Mouse (Mus musculus) embryonic facial prominence, embryonic 13.5 days (tissue): ENCODE measurements around the gene C130074G19Rik. TPM values are rescaled to one million over a fixed set of nuclear protein-coding genes. Genes with fewer than 3 reads are reported as not detected.

Source experiments
- ATAC-seq: fragments of 200-750 bp; cut with Nextera tagmentation; 2 replicates; pipeline ENCODE4 v1.8.0; 2017; ENCODE audit warnings: low read depth; ENCODE audit not compliant: insufficient number of reproducible peaks, insufficient read depth, low FRiP score, low TSS enrichment
- H3K27ac ChIP-seq: fragments of 300-500 bp; sonication (generic); 2 replicates; pipeline ENCODE4 v1.5.1; 2015; ENCODE audit warnings: moderate library complexity, mild to moderate bottlenecking, inconsistent platforms
- H3K27me3 ChIP-seq: fragments of 300-500 bp; sonication (generic); 2 replicates; pipeline ENCODE4 v1.6.1; 2015; ENCODE audit warnings: mild to moderate bottlenecking, inconsistent platforms
- H3K36me3 ChIP-seq: fragments of 300-500 bp; sonication (generic); 2 replicates; pipeline ENCODE4 v1.6.1; 2015; ENCODE audit warnings: mild to moderate bottlenecking, inconsistent platforms
- H3K4me1 ChIP-seq: fragments of 300-500 bp; sonication (generic); 2 replicates; pipeline ENCODE4 v1.6.1; 2015; ENCODE audit warnings: inconsistent platforms
- H3K4me2 ChIP-seq: fragments of 300-500 bp; sonication (generic); 2 replicates; pipeline ENCODE4 v1.6.1; 2015; ENCODE audit warnings: moderate library complexity, mild to moderate bottlenecking, inconsistent platforms
- H3K4me3 ChIP-seq: fragments of 300-500 bp; sonication (generic); 2 replicates; pipeline ENCODE4 v1.5.1; 2015; ENCODE audit warnings: mild to moderate bottlenecking, inconsistent platforms
- H3K9ac ChIP-seq: fragments of 300-500 bp; sonication (generic); 2 replicates; pipeline ENCODE4 v1.6.1; 2015; ENCODE audit warnings: mild to moderate bottlenecking, inconsistent platforms
- H3K9me3 ChIP-seq: fragments of 300-500 bp; sonication (generic); 2 replicates; pipeline ENCODE4 v1.6.1; 2016; ENCODE audit warnings: inconsistent platforms
- WGBS: fragments of 180-500 bp; shearing (Covaris S2); methylation state at CpG from one replicate; pipeline ENCODE4 v1.1.7; 2015; ENCODE audit warnings: mixed read lengths; 5-methylcytosine and 5-hydroxymethylcytosine counted together
- polyA plus RNA-seq: library from polyadenylated mRNA; unstranded; fragments of >200 nt; fragmentation: Nextera tagmentation; extraction: Ambion mirVana; gene quantifications from 2 replicates; pipeline ENCODE4 v1.2.1, GENCODE M21; 2015

The C130074G19Rik gene
- polyA plus RNA-seq: 1.4 and 1.6 TPM in 2 replicates

DNA sequence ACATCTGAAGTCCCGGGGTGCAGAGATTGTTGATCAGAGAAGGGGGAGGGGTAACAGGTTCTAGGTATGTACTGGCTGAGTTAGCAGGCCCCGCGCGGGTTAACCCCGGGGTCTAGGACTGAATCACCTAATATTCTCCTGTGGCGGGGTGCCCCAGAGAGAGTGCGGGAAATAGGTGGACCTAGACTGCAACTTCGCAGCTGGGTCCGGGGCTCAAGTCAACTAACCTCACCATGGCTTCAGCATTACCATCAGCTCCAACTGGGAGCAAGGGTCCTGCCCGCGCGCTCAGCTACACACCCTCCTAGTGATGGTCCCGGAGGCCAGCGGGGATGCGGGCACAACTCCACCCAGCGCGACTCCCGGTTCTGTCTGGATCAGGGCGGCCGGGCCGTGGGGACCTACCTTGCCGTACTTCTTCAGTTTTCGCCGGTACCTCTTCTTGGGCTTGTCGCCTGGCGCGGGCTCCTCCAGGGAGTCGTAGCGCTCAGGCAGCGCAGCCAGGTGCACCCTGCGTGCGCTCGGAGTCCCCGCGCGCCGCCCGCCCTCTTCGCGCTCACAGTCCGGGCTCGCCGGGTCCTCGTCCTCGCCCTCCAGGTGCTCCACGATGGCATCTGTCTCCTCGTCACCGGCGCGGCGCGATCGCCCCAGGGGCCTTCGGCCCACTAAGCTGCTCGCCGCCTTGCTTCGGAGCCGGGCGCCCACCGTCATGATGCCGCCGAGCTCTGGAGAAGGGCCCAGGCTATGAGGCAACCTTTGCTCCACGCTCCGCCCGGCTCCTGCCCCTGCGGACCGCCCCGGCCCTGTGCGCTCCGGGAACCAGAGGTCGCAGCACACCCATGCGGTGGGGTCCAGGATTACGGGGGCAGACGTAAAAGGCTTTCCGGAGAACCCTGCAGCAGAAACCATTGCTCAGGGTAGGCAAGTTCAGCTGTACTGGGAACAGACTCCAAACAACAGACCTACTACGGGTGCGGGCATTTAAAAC, at the start of gene C130074G19Rik:
TSS of gene C130074G19Rik (minus strand) at position 938 of the 988 bp plus-strand sequence.
- Histone ChIP-seq H3K27me3 (peaks cover 52% of the 10 kb centered on the region), H3K4me1 (peaks cover 15% of the 10 kb centered on the region), H3K27ac (no peak within 1 kb of the TSS), H3K9ac (peak within 1 kb of the TSS; percentile 69), H3K9me3 (no peaks in the 10 kb centered on the region), H3K4me3 (peak within 1 kb of the TSS; percentile 49), H3K36me3 (no peaks in the 10 kb centered on the region), H3K4me2 (peak within 1 kb of the TSS; percentile 87)
- ATAC-seq: peak; percentile 48; the same call in 1 of the 2 replicates
- WGBS: 2% methylated on average over 77 of the region's 77 CpGs

- Histone ChIP-seq H3K36me3 (peaks cover 19% of the 10 kb centered on the region), H3K4me3 (no peak overlapping the region), H3K4me1 (0 out of 2 replicates have a peak, but pooled peaks cover 2% of the 10 kb centered on the region), H3K4me2 (no peak overlapping the region), H3K9ac (no peak overlapping the region), H3K27ac (no peak overlapping the region), H3K27me3 (no peaks in the 10 kb centered on the region), H3K9me3 (no peaks in the 10 kb centered on the region)
- ATAC-seq: no peak
- WGBS: 83% methylated on average over 6 of the region's 6 CpGs
These were observed 48.1 kb upstream of the C130074G19Rik start for GRCm38 (mm10) chr1:184931097-184931496.

GRCm38 (mm10) chr1:184928382-184928781, 45.4 kb upstream of the C130074G19Rik start:
- Histone ChIP-seq H3K27me3 (no peaks in the 10 kb centered on the region), H3K27ac (no peak overlapping the region), H3K4me3 (no peak overlapping the region), H3K9ac (no peak overlapping the region), H3K36me3 (peaks cover 23% of the 10 kb centered on the region), H3K9me3 (no peaks in the 10 kb centered on the region), H3K4me1 (no peaks in the 10 kb centered on the region), H3K4me2 (no peak overlapping the region)
- WGBS: 64% methylated on average over 1 of the region's 1 CpGs
- no peak for ATAC-seq

GRCm38 (mm10) chr1:184927911-184928310, 44.9 kb upstream of the C130074G19Rik start:
- no peak for ATAC-seq
- H3K36me3 ChIP-seq: peaks cover 27% of the 10 kb centered on the region
- no peak overlapping the region for H3K4me3 ChIP-seq
- H3K9ac ChIP-seq: no peak overlapping the region
- no peaks in the 10 kb centered on the region for H3K27me3 ChIP-seq
- 94% methylated on average over 1 of the region's 1 CpGs for WGBS
- no peak overlapping the region for H3K27ac ChIP-seq
- no peaks in the 10 kb centered on the region for H3K9me3 ChIP-seq
- H3K4me2 ChIP-seq: no peak overlapping the region
- no peaks in the 10 kb centered on the region for H3K4me1 ChIP-seq

DNA sequence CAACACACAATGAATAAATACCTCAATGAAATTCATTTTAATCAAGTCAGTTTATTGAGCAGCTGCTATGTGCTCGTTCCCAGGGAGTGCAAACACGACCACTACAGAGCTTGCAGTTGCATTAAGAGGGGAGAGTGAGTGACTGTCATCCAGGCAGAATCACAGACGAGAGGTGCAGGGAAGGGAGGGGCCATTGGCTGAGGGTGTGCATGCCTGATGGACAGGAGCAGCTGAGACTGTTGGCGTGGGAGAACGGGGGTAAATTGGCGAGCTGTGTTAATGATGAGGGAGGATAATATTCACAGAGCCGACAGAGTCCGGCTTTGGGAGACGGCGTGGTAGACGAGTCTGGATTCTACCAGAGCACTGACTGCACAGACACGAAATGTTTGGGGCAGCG, 39.8 kb upstream of the C130074G19Rik start:
- H3K27me3 ChIP-seq: no peaks in the 10 kb centered on the region
- H3K4me1 ChIP-seq: no peaks in the 10 kb centered on the region
- WGBS: 87% methylated on average over 13 of the region's 13 CpGs
- no peaks in the 10 kb centered on the region for H3K9me3 ChIP-seq
- H3K4me3 ChIP-seq: no peak overlapping the region
- ATAC-seq: no peak
- H3K36me3 ChIP-seq: peaks cover 55% of the 10 kb centered on the region
- no peak overlapping the region for H3K9ac ChIP-seq
- no peak overlapping the region for H3K4me2 ChIP-seq
- no peak overlapping the region for H3K27ac ChIP-seq

DNA sequence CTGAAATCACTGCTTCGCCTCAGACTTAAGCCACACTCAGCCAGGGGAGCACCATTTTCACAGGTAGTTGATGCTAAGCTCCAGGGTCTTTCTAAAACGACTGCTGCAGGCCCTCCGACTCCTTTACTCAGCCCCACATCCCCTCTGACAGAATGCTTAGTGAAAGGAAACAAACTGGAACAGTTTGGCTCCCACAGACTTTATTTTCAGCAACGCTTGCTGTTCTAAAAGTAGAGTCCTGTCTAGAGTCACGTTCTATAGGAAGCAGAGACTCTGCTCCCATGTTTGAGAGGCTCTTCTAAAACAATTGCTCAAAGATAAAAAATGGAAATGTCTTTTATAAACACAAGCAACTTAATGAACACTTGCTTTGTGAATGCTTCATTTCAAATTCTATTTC, 37.0 kb upstream of the C130074G19Rik start:
- no peaks in the 10 kb centered on the region for H3K27me3 ChIP-seq
- 88% methylated on average over 5 of the region's 5 CpGs for WGBS
- no peak for ATAC-seq
- H3K9ac ChIP-seq: no peak overlapping the region
- H3K27ac ChIP-seq: no peak overlapping the region
- no peak overlapping the region for H3K4me2 ChIP-seq
- H3K9me3 ChIP-seq: no peaks in the 10 kb centered on the region
- H3K36me3 ChIP-seq: peaks cover 54% of the 10 kb centered on the region
- H3K4me3 ChIP-seq: no peak overlapping the region
- H3K4me1 ChIP-seq: no peaks in the 10 kb centered on the region

GRCm38 (mm10) chr1:184918227-184918888, 35.3 kb upstream of the C130074G19Rik start:
- H3K4me3 ChIP-seq: no peak overlapping the region
- ATAC-seq: no peak
- H3K27ac ChIP-seq: no peak overlapping the region
- H3K4me2 ChIP-seq: no peak overlapping the region
- no peaks in the 10 kb centered on the region for H3K9me3 ChIP-seq
- 77% methylated on average over 5 of the region's 5 CpGs for WGBS
- H3K4me1 ChIP-seq: no peaks in the 10 kb centered on the region
- no peaks in the 10 kb centered on the region for H3K27me3 ChIP-seq
- peaks cover 65% of the 10 kb centered on the region for H3K36me3 ChIP-seq
- H3K9ac ChIP-seq: no peak overlapping the region

- no peaks in the 10 kb centered on the region for H3K27me3 ChIP-seq
- no peak for ATAC-seq
- H3K9ac ChIP-seq: no peak overlapping the region
- H3K27ac ChIP-seq: no peak overlapping the region
- no peak overlapping the region for H3K4me2 ChIP-seq
- 92% methylated on average over 18 of the region's 18 CpGs for WGBS
- H3K4me3 ChIP-seq: no peak overlapping the region
- no peaks in the 10 kb centered on the region for H3K9me3 ChIP-seq
- no peaks in the 10 kb centered on the region for H3K4me1 ChIP-seq
- peaks cover 82% of the 10 kb centered on the region for H3K36me3 ChIP-seq
These were observed 29.3 kb upstream of the C130074G19Rik start for GRCm38 (mm10) chr1:184912336-184912735.

DNA sequence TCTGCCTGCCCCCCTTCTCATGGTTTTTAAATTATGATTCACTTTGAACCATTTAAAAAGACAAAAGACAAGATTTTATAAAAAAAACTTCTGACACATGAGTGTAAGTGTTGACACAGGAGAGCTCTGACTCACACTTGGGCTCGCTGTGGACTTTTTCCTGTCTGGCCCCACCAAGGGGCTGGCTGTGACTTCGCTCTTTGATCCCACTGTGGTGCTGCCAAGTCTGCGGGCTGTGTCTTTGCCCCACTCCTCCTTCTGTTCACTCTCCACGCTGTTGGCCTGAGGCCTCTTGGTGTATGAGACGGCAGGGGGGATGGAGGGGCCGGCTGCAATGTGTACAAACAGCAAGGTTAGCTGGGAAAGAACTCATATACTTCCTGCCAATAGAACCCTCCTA, 28.8 kb upstream of the C130074G19Rik start:
- no peak overlapping the region for H3K27ac ChIP-seq
- ATAC-seq: no peak
- H3K4me3 ChIP-seq: no peak overlapping the region
- WGBS: 84% methylated on average over 6 of the region's 6 CpGs
- no peak overlapping the region for H3K9ac ChIP-seq
- H3K4me2 ChIP-seq: no peak overlapping the region
- H3K36me3 ChIP-seq: peaks cover 81% of the 10 kb centered on the region
- no peaks in the 10 kb centered on the region for H3K27me3 ChIP-seq
- H3K9me3 ChIP-seq: no peaks in the 10 kb centered on the region
- H3K4me1 ChIP-seq: no peaks in the 10 kb centered on the region

DNA sequence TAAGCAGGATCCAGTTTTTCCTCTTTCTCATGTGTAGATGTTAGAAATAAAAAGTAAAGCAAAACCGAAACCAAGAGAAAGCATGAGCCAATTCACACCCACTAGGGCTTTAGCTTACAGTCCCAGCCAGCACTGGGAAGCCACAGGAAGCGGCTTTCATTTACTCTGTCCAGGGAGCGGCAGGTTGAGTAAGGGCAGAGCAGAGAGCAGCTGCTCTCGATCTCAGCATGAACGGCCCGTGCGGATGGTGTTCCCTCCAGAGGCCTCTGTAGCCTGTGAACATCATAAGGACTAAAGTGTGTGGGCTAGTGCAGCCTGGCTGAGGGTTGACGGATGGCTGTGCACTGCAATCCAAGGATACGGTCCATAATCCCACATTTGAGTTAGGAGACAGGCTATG, 25.5 kb upstream of the C130074G19Rik start:
- H3K9ac ChIP-seq: no peak overlapping the region
- WGBS: 83% methylated on average over 9 of the region's 9 CpGs
- peaks cover 4% of the 10 kb centered on the region for H3K4me1 ChIP-seq
- no peaks in the 10 kb centered on the region for H3K27me3 ChIP-seq
- ATAC-seq: no peak
- H3K36me3 ChIP-seq: peaks cover 85% of the 10 kb centered on the region
- H3K4me2 ChIP-seq: no peak overlapping the region
- H3K9me3 ChIP-seq: no peaks in the 10 kb centered on the region
- no peak overlapping the region for H3K27ac ChIP-seq
- H3K4me3 ChIP-seq: no peak overlapping the region

DNA sequence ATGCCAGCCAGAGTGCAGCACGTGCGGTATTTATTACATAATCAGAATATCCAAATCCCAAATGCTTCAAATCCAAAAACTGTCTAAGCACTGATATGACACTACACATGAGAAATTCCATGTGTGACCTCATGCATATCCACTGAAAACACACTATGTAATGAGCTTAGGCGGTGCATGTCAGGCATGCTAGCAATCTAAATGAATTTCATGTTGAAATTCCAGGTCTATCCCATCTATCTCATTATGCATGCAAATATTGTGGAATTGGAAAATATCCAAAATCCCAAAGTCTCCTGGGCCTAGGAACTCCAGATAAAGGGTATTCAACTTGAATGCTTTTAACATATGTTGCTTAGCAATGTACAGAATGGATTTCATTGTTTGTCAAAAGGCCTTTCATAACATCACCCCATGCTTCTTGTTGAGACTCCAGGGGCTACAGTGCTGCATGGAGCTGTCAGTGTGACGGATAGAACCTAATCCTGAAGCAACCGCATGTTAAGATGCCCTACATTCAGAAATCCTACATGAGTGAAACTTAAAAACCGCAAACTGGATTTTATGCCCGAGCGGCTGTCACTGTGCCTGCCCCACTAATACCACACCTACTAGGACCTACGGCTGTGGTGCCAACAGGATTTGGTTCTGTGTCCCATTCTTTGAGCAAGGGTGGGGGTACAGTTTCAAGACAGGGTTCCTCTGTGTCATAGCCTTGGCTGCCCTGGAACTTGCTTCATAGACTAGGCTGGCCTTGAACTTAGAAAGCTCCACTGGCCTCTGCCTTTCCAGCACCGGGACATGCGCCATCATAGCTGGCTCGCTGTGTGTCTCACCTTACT, 23.1 kb upstream of the C130074G19Rik start:
- Histone ChIP-seq H3K9ac (no peak overlapping the region), H3K4me2 (no peak overlapping the region), H3K27ac (peak overlapping the region; percentile 33; the same call in 1 of the 2 replicates), H3K27me3 (no peaks in the 10 kb centered on the region), H3K9me3 (no peaks in the 10 kb centered on the region), H3K4me3 (no peak overlapping the region), H3K4me1 (peaks cover 4% of the 10 kb centered on the region), H3K36me3 (peaks cover 71% of the 10 kb centered on the region)
- WGBS: 80% methylated on average over 12 of the region's 12 CpGs
- no peak for ATAC-seq
